Mouse (Mus musculus): Measurements from ENCODE around the gene Hcst.

Gene Hcst

GRCm38 (mm10) chr7:30431793-30432192, 12.1 kb upstream of the Hcst start:
- peak; percentile 66 for DNase-seq (ENCODE audit: low spot score)

GRCm38 (mm10) chr7:30430191-30430590, 10.5 kb upstream of the Hcst start:
- no peak for DNase-seq (ENCODE audit: low spot score)

GRCm38 (mm10) chr7:30429327-30429726, 9.7 kb upstream of the Hcst start:
- no peak for DNase-seq (ENCODE audit: low spot score)

GRCm38 (mm10) chr7:30423071-30423641, 3.5 kb upstream of the Hcst start:
- no peak for DNase-seq (ENCODE audit: low spot score)

DNA sequence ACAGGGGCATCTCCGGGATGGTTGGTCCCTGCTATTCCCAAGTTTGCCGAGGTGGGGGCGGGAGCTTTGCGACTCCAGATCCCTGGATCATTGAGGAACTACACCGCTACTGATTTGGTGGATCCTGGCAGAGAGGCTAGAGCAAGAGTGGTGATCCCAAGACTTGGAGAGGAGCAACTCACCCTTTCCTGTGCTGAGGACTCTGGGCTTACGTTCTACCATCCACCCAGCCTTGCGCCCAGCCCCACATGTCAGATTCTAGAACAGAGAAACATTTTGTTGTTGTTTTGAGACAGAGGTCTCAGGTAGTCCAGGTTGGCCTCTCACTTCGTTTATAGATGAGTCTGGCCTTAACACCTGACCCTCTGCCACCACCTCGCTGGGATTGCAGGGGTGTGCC, 2.9 kb upstream of the Hcst start:
- DNase-seq (ENCODE audit: low spot score) = no peak

DNA sequence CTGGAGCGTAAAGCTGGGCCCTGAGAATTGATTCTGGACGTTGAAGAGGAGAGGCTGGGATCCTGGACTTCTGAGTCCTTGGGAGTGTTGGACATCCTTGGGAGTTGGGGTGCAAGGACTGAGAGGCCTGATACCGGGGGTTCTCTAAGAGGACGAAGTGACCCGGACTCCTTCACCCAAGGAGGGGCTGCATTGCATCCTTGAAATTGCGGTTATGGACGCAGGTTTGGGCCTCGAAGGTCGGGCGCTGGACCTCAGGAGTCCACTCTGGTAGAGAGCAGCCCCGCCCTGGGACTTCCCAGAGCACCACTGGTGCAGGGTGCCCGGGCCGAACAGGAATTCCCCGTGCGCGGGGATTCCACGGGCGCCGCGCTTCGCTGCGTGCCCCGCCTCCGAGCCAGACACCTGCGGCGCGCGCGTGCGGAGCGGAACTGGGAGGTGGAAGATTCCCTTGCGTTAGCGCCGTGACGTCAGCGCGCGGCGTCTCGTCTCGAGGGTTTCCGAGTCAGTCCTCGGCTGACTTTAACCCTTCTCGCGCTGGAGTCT, 2.3 kb upstream of the Hcst start:
- peak; percentile 90 for DNase-seq (ENCODE audit: low spot score)

DNA sequence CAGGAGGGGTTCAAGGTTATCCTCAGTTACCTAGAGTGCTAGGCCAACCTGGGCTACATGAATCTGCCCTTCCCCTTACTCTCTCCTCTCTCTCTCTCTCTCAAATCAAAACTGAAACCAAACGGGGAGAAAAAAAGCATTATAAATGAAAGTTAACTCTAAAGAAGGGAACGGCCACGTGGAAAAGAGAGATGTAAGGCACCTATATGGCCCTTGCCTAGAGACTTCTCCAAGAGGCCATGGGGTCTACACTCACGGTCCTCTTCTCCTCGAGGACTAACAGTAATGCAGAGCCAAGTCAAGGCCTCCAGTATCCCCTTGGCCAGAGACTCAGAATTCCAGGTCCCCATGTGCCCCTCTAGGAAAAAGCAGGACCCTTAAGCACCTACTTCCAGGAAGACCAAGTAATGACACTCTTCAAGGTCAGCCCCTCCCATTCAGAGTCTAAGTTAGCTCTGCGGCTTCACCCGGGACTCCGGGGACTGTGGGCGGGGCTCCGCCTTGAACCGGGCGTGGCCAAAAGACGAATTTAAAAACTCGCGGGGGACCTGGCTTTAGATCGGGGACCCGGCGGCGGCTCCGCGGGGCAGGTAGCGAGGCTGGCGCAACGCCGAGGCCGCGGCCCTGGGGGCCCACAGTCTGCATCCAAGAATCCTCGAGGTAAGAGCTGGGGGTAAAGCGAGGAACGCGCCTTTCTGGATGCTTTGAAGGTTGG, 1.7 kb upstream of the Hcst start, which contains the start of gene Nfkbid:
Nfkbid (plus strand) TSS at position 558 of the 715 bp plus-strand sequence.
- peak; percentile 63 for DNase-seq (ENCODE audit: low spot score)

DNA sequence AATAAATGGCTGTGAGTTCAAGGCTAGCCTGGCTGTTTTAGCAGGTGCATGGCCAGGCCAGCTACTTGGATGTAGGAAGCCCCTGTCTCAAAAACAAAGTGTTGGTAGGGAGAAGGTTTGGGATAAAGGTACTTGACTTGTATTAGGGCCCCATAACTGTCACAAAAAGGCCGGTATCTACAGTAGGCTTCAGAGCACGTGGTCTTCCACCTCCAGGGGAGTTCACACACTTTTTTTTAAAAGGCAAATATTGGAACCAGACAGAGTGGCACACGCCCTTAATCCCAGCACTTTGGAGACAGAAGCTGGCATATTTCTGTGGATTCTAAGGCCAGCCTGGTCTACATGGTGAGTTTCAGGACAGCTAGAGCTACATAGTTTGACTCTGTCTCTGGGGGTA, 1.0 kb upstream of the Hcst start:
- DNase-seq (ENCODE audit: low spot score) = no peak

DNA sequence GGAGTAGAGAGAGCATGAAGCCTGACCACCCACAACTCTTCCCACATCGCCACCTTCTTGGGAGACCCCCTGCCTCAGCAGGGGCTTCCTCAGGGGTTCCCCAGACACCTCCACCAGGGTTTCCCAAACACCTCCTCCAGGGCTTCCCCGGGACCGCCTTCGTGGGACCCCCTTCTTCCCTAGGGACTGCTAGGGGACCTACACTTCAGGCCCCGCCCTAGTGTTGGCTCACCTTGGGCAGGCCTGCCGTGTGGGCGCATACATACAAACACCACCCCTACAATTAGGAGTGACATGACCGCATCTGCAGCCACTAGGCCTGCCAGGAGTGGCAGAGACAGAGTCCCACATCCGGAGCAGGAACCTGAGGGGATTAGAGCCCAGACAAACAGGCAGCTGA, 1.8 kb downstream of the Hcst start:
- no peak for DNase-seq (ENCODE audit: low spot score)

DNA sequence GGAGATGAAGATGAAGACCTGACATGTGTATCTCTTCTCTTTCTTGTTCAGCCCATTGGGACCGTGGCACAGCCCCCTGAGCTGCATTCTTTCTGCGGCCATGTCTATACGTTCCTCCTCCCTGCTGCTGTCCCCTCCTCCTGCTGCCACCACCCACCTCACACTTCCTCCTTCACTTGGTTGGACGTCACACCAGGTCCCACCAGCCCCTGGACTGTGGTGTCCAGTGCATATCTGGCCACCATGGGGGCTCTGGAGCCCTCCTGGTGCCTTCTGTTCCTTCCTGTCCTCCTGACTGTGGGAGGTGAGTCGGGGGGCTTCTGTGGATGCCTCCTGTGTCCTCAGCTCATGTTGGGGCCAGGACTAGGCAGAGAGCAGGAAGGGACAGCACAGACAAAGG, 6.1 kb downstream of the Hcst start, which contains the start of gene Tyrobp:
Tyrobp (plus strand) TSS at position 165 of the 400 bp plus-strand sequence.
- no peak for DNase-seq (ENCODE audit: low spot score)

GRCm38 (mm10) chr7:30412735-30413147, 6.9 kb downstream of the Hcst start:
- no peak for DNase-seq (ENCODE audit: low spot score)

GRCm38 (mm10) chr7:30411023-30411422, 8.6 kb downstream of the Hcst start:
- no peak for DNase-seq (ENCODE audit: low spot score)

- no peak for DNase-seq (ENCODE audit: low spot score)
Measured at GRCm38 (mm10) chr7:30409789-30410188, 9.9 kb downstream of the Hcst start.

DNA sequence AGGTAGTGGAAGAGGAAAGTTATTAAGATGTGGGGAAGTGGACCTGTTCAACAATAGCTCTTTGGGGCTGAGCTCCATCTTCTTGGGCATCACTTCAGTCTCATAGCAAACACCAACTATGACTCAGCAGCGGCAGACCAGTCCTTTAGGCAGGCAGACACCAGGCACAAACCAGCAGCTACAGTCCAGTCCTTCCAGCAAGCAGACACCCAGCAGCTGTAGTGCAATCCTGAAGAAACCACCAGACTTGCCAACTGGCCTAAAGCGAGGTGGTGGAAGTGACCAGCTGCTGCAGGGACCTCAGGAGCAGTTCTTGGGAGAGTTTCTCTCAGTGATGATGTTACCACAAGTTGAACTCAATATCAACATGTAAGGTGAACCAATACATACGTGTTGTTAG, 11.0 kb downstream of the Hcst start:
- no peak for DNase-seq (ENCODE audit: low spot score)

GRCm38 (mm10) chr7:30402343-30402742, 17.3 kb downstream of the Hcst start:
- no peak for DNase-seq (ENCODE audit: low spot score)

DNA sequence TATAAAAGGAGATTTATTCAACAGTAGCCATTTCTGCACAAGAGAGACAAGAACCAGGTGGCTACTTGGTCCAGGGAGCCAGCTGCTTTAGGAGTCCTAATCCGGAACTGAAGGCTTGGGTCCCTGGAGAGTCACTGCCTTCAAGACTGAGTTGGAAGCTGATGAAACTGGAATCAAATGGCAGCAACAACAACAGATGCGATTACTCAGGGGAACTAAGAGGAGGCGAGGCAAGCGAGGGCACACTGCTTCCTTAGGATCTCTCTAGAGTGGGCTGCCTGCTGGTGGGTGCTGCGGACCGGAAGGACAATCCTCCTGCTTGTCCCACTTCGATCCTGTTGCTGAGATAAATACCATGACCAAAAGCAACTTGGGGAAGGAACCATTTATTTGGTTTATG, 20.0 kb downstream of the Hcst start:
- no peak for DNase-seq (ENCODE audit: low spot score)

DNA sequence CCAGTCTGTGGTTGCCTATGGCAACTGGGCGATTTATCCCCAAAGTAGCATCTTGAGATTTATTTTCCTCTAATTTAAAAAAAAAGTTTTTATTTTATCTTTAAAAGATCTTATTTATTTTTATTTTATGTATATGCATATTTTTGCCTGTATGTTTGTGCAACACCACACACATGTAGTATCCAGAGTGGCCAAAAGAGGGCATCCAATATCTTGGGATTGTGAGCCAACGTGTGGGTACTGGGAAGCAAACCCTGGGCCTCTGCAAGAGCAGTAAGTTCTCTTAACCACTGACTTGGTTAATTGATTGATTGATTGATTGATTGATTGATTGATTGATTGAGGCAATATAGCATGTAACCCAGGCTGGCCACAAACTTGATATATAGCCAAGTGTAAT, 24.8 kb downstream of the Hcst start:
- no peak for DNase-seq (ENCODE audit: low spot score)

- DNase-seq (ENCODE audit: low spot score) = no peak
Measured at GRCm38 (mm10) chr7:30394379-30394778, 25.3 kb downstream of the Hcst start.

GRCm38 (mm10) chr7:30393631-30394030, 26.0 kb downstream of the Hcst start:
- DNase-seq (ENCODE audit: low spot score) = no peak

- DNase-seq (ENCODE audit: low spot score) = no peak
Measured at GRCm38 (mm10) chr7:30392746-30393520, 26.7 kb downstream of the Hcst start.

GRCm38 (mm10) chr7:30384106-30384505, 35.5 kb downstream of the Hcst start:
- no peak for DNase-seq (ENCODE audit: low spot score)

DNA sequence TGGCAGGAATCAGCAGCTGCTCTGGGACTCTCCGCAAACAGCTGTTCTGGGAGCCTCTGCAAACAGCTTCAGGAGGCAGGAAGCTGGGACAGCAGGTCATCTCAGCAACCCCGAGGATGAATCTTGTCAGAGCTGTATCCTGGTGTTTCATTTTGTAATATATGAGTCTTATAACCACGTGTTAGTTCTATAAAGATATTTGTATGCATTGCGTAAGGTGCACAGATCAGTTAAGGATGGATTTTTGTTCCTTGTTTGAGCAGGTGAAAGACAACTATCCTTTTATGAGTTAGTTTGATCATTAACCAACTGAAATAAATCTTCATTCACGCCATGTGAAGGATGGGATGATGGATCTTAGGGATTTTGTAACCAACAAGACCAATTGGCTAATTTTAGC, 39.6 kb downstream of the Hcst start:
- no peak for DNase-seq (ENCODE audit: low spot score)

DNA sequence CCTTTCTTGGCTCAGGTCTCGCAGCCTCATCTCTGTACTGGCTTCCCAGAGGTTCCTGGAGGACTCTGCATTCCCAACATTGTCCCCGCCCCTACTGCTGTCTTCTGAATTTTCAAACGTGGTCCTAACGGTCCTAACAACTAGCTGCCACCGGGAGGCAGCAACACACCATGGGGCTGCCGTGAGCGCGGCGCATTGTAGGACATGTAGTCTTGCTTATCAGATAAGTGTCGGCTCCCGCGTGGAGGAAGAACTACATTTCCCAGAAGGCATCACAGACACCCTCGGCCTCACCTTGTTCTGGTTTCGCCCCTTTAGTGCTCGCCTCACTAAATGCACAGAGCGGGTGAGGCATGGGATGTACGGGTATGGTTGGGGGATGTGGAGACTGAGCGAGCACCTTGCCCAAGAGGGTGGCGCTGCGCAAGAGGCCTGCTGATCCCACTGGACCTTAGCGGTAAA, 46.1 kb downstream of the Hcst start:
- peak; percentile 91 for DNase-seq (ENCODE audit: low spot score)

Measured in urinary bladder, postnatal 14 days (tissue).